Mouse (Mus musculus) lung, postnatal 0 days (tissue): ENCODE results near the gene Gm20481. TPM values are rescaled to one million over a fixed set of nuclear protein-coding genes. Genes with fewer than 3 reads are reported as not detected.
"Not testable (repeated sequence)": the region's sequence is repeated elsewhere in the genome, so short reads cannot be mapped to it uniquely, and the experiment has no call there.

ENCODE experiments used
- ATAC-seq: fragments of 200-750 bp; cut with Nextera tagmentation; 2 replicates; pipeline ENCODE4 v1.8.0; 2017; ENCODE audit warnings: moderate library complexity
- DNase-seq: peaks from one replicate; pipeline ENCODE4 v3.0.0-alpha.2; 2016; ENCODE audit warnings: low spot score
- H3K27ac ChIP-seq: fragments of 300-500 bp; sonication (generic); 2 replicates; pipeline ENCODE4 v1.5.1; 2014; ENCODE audit warnings: antibody characterized with exemption, mild to moderate bottlenecking, low read length, mixed read lengths
- H3K27me3 ChIP-seq: fragments of 300-500 bp; sonication (generic); replicated peaks from 2 replicates; pipeline ENCODE4 v1.6.1; 2014; ENCODE audit warnings: low read length, mixed read lengths; ENCODE audit not compliant: insufficient read depth
- H3K36me3 ChIP-seq: fragments of 300-500 bp; sonication (generic); 2 replicates; pipeline ENCODE4 v1.6.1; 2014; ENCODE audit warnings: low read length, mixed read lengths; ENCODE audit not compliant: insufficient read depth
- H3K4me1 ChIP-seq: fragments of 300-500 bp; sonication (generic); 2 replicates; pipeline ENCODE4 v1.6.1; 2014; ENCODE audit warnings: antibody characterized with exemption, low read depth, low read length, mixed read lengths; ENCODE audit not compliant: insufficient read depth
- H3K4me2 ChIP-seq: fragments of 300-500 bp; sonication (generic); replicated peaks from 2 replicates; pipeline ENCODE4 v1.6.1; 2014; ENCODE audit warnings: low read depth, mild to moderate bottlenecking, low read length, moderate library complexity, mixed read lengths
- H3K4me3 ChIP-seq: fragments of 300-500 bp; sonication (generic); 2 replicates; pipeline ENCODE4 v1.5.1; 2014; ENCODE audit warnings: low read depth, low read length
- H3K9ac ChIP-seq: fragments of 300-500 bp; sonication (generic); replicated peaks from 2 replicates; pipeline ENCODE4 v1.6.1; 2014; ENCODE audit warnings: low read depth, mild to moderate bottlenecking
- H3K9me3 ChIP-seq: fragments of 300-500 bp; sonication (generic); 2 replicates; pipeline ENCODE4 v1.6.1; 2016; ENCODE audit warnings: low read length, mixed read lengths
- CTCF ChIP-seq: IDR thresholded peaks from 2 replicates; pipeline ENCODE4 v1.5.1; 2016; ENCODE audit warnings: antibody characterized with exemption, mild to moderate bottlenecking
- EP300 ChIP-seq: IDR thresholded peaks from 2 replicates; pipeline ENCODE4 v1.6.1; 2016; ENCODE audit warnings: antibody characterized with exemption, mild to moderate bottlenecking, control low read depth
- WGBS: fragments of 180-500 bp; shearing (Covaris S2); extraction: QIAGEN DNeasy Blood & Tissue Kit; methylation state at CpG from one replicate; pipeline ENCODE4 v1.1.7; 2014; 5-methylcytosine and 5-hydroxymethylcytosine counted together
- polyA plus RNA-seq: library from polyadenylated mRNA; unstranded; fragments of >200 nt; fragmentation: Nextera tagmentation; extraction: Ambion mirVana; gene quantifications from 2 replicates; pipeline ENCODE4 v1.2.1, GENCODE M21; 2015

Gene Gm20481
- polyA plus RNA-seq, 1 experiment from 2014 or later, result not detected

- WGBS, result 82% methylated on average over 12 of the region's 14 CpGs
- Histone ChIP-seq H3K36me3 (no peaks in the 10 kb centered on the region), H3K4me3 (no peak overlapping the region), H3K4me1 (peaks cover 7% of the 10 kb centered on the region; the same call in 1 of the 2 replicates), H3K27ac (no peak overlapping the region), H3K4me2 (no peak overlapping the region), H3K9me3 (no peaks in the 10 kb centered on the region), H3K9ac (no peak overlapping the region), H3K27me3 (no peaks in the 10 kb centered on the region)
- no peak for ATAC-seq
- TF ChIP-seq CTCF, result no peak
- no peak for TF ChIP-seq EP300
- DNase-seq, result no peak
Measured at GRCm38 (mm10) chr17:34996411-34997141, 26.9 kb downstream of the Gm20481 start.

GRCm38 (mm10) chr17:34997142-34997483 is 27.4 kb downstream of the Gm20481 start:
- no peak for DNase-seq
- Histone ChIP-seq H3K4me3 (no peak overlapping the region), H3K27me3 (no peaks in the 10 kb centered on the region), H3K36me3 (no peaks in the 10 kb centered on the region), H3K4me2 (no peak overlapping the region), H3K9ac (no peak overlapping the region), H3K9me3 (no peaks in the 10 kb centered on the region), H3K4me1 (peaks cover 11% of the 10 kb centered on the region; the same call in 1 of the 2 replicates), H3K27ac (no peak overlapping the region)
- TF ChIP-seq EP300 (no peak), CTCF (no peak)
- 81% methylated on average over 5 of the region's 5 CpGs for WGBS
- ATAC-seq, result no peak

- Histone ChIP-seq H3K9me3 (no peaks in the 10 kb centered on the region), H3K4me3 (no peak overlapping the region), H3K36me3 (no peaks in the 10 kb centered on the region), H3K27ac (no peak overlapping the region), H3K4me2 (peak overlapping the region; percentile 99), H3K4me1 (peaks cover 21% of the 10 kb centered on the region), H3K9ac (no peak overlapping the region), H3K27me3 (no peaks in the 10 kb centered on the region)
- WGBS, result 82% methylated on average over 15 of the region's 15 CpGs
- TF ChIP-seq CTCF, result peak; percentile 8; the same call in 1 of the 2 replicates
- TF ChIP-seq EP300, result no peak
- ATAC-seq, result no peak
- no peak for DNase-seq
Measured at GRCm38 (mm10) chr17:34998526-34999430, 29.1 kb downstream of the Gm20481 start.

- Histone ChIP-seq H3K27ac (peak overlapping the region; percentile 98), H3K4me3 (peak overlapping the region; percentile 81), H3K4me1 (peaks cover 21% of the 10 kb centered on the region), H3K9ac (peak overlapping the region; percentile 29; the same call in 1 of the 2 replicates), H3K4me2 (peak overlapping the region; percentile 99)
- DNase-seq, result peak; percentile 29
- H3K27me3 ChIP-seq, ATAC-seq, H3K9me3 ChIP-seq, H3K36me3 ChIP-seq: not testable (repeated sequence)
- WGBS, result 9% methylated on average over 28 of the region's 32 CpGs
Measured at GRCm38 (mm10) chr17:34999871-35000716, 30.4 kb downstream of the Gm20481 start.

- Histone ChIP-seq H3K36me3 (no peaks in the 10 kb centered on the region), H3K27ac (peak within 1 kb of the TSS; percentile 98), H3K4me2 (peak within 1 kb of the TSS; percentile 99), H3K9ac (peak within 1 kb of the TSS; percentile 82), H3K4me1 (peaks cover 21% of the 10 kb centered on the region), H3K4me3 (peak within 1 kb of the TSS; percentile 81), H3K9me3 (no peaks in the 10 kb centered on the region), H3K27me3 (no peaks in the 10 kb centered on the region)
- TF ChIP-seq CTCF, result peak; percentile 1
- TF ChIP-seq EP300, result 0 out of 2 replicates have a peak, but pooled peaks have one; percentile 21
- ATAC-seq (peak; percentile 87), DNase-seq (peak; percentile 86)
- WGBS, result under 1% methylated on average over 59 of the region's 83 CpGs
Measured at GRCm38 (mm10) chr17:35000717-35001451, 31.2 kb downstream of the Gm20481 start, which contains the start of gene Vars. Vars (plus strand) TSS chr17:35000987.
